Mouse (Mus musculus) erythroblast, embryonic 14.5 days (primary cell): Measurements from ENCODE around the gene Brd4. TPM values are rescaled to one million over a fixed set of nuclear protein-coding genes. Genes with fewer than 3 reads are reported as not detected.
A peak's percentile ranks its signal among the peaks of the same experiment; 100 is the strongest.

Experiments
- H3K27me3 ChIP-seq: 2 replicates; pipeline ENCODE4 v1.6.1; 2012; ENCODE audit warnings: inconsistent platforms; ENCODE audit not compliant: control insufficient read depth
- H3K36me3 ChIP-seq: 2 replicates; pipeline ENCODE4 v1.6.1; 2012; ENCODE audit warnings: mild to moderate bottlenecking, inconsistent platforms; ENCODE audit not compliant: control insufficient read depth
- H3K4me1 ChIP-seq: 2 replicates; pipeline ENCODE4 v1.6.1; 2012; ENCODE audit warnings: inconsistent platforms; ENCODE audit not compliant: control insufficient read depth
- H3K4me3 ChIP-seq: replicated peaks from 2 replicates; pipeline ENCODE3; 2012; ENCODE audit warnings: moderate library complexity, mild to moderate bottlenecking, inconsistent platforms
- H3K9me3 ChIP-seq: 2 replicates; pipeline ENCODE4 v1.6.1; 2012; ENCODE audit warnings: low read length, inconsistent platforms, mixed read lengths; ENCODE audit not compliant: control insufficient read depth
- GATA1 ChIP-seq: IDR thresholded peaks from 2 replicates; pipeline ENCODE4 v1.6.1; 2012; ENCODE audit warnings: low read length, inconsistent platforms, mixed read lengths
- TAL1 ChIP-seq: IDR thresholded peaks from 3 replicates; pipeline ENCODE4 v1.6.1; 2012; ENCODE audit warnings: low read length, inconsistent platforms, mixed read lengths
- polyA plus RNA-seq: library from polyadenylated mRNA; stranded (reverse); fragments of >175 nt; gene quantifications from 2 replicates; pipeline ENCODE4 v1.2.3, GENCODE M21; 2012

Gene Brd4
- polyA plus RNA-seq, 1 experiment: 26.1 TPM

DNA sequence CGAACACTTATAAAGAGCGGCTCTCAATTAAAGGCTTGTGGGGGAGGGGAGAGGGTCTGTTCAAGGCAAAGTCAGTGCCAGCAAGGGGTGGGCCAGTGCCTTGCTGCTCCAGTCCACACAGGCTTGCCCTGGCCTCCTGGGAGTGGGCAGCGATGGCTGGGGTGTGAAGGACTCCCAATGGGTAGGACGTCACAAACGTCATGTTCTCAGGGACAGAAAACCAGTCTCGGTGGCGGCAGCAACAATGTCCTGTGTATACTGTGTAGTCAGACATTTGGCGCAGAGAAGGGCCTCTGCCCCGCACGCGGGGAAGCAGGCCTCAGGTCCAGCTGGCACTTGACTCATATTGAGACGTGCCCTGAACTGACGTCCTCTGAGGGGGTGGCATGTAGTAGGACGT, 87.4 kb downstream of the Brd4 start:
- Histone ChIP-seq H3K9me3 (no peaks in the 10 kb centered on the region), H3K27me3 (no peaks in the 10 kb centered on the region), H3K36me3 (peaks cover 76% of the 10 kb centered on the region), H3K4me3 (no peak overlapping the region), H3K4me1 (peaks cover 2% of the 10 kb centered on the region)
- no peak for TF ChIP-seq GATA1
- no peak for TF ChIP-seq TAL1

DNA sequence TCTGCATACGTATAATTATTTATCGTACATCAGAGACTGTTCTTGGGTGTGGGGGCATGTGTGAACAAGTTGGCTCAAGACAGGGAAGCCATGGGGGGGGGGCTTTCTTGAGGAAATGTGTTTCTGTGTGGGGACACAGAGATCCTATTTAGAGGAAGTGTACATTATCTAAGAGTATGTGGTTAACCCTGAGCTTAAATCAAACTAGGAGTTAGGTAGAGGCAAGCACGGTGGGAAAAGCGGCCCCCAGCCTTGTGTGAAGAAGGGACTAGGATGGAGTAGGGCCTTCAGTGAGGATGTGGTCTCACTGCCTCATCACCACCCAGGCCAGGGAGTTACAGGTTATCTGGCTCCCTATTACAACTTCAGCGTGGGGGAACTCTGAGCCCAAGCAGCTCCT, 88.8 kb downstream of the Brd4 start:
- Histone ChIP-seq H3K9me3 (no peaks in the 10 kb centered on the region), H3K27me3 (no peaks in the 10 kb centered on the region), H3K36me3 (peaks cover 62% of the 10 kb centered on the region), H3K4me3 (no peak overlapping the region), H3K4me1 (peaks cover 2% of the 10 kb centered on the region)
- no peak for TF ChIP-seq TAL1
- TF ChIP-seq GATA1: no peak

DNA sequence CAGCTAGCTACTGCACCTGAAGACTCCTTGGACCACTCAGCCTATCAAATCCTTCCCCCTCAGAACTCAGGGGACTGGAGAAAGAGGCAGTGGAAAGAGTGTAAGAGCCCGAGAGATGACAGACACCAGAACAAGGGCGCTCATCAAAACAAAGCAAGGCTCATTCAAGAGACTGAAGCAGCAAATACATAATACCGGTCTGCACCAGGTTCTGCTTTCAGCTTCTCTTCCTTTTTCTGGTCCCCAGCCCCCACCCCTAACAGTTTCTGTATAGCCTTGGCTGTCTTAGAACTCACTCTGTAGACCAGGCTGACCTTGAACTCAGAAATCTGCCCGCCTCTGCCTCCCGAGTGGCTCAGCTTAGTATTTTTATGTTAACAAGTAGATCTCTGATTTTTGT, 91.5 kb downstream of the Brd4 start:
- TF ChIP-seq GATA1: no peak
- no peak for TF ChIP-seq TAL1
- H3K36me3 ChIP-seq: peaks cover 35% of the 10 kb centered on the region
- H3K9me3 ChIP-seq: no peaks in the 10 kb centered on the region
- peaks cover 26% of the 10 kb centered on the region for H3K27me3 ChIP-seq
- no peak overlapping the region for H3K4me3 ChIP-seq
- H3K4me1 ChIP-seq: peaks cover 16% of the 10 kb centered on the region

DNA sequence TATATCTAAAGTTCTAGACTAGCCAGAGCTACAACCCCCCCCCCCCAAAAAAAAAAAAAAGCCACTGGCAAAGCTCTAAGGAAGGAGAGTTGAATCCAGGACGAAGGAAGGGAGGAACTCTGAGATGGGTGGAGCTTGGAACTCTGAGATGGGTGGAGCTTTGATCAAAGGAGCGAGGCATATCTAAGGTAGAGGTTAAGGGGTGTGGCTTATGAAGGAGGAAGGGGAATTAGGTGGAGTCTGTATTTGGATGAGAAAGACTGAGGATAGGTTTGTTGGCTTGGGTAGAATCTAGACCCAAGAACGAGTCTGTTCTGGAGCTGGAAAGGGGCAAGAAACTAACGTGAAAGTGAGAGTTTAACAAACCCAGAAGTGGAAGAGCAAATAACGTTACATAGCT, 94.7 kb downstream of the Brd4 start:
- H3K4me1 ChIP-seq: peaks cover 14% of the 10 kb centered on the region
- H3K36me3 ChIP-seq: peaks cover 5% of the 10 kb centered on the region
- no peak overlapping the region for H3K4me3 ChIP-seq
- H3K9me3 ChIP-seq: no peaks in the 10 kb centered on the region
- peaks cover 33% of the 10 kb centered on the region for H3K27me3 ChIP-seq
- TF ChIP-seq TAL1 (no peak), GATA1 (no peak)

DNA sequence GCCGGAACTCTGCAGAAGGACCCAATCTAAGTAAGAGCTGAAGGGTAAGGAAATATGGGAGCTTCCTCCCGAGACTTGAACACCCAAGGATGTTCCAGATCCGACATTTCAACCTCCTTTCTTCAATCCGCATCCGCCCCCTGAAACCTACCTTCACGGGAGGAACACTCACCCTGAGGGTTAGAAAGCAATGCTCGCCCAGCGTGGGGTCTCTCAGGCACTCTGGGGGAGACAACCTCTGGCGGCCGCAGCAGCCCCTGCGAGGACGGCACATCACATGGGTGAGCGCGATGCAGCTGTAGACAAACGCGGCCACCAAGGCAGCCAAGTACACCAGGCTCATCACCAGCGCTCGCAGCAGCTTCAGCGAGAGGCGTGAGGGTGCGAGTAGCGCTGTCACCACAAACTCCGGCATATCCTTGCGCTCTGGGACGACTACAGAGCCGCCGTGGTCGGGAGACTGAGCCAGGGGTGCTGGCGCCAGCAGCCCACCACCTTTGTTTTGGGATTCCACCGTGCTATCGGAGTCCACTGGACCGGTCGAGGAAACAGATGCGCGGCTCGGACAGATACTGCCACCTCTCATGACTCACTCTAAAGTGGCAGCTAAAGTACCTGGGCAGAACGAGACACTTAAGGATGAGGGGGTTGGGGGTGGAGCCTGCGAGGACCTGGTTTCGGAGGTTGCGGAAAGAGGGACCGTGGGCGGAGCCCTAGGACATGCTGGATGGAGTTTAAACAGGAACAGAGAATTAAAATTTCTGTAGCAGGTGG, 95.5 kb downstream of the Brd4 start, which contains the start of gene Ephx3:
Gene Ephx3, minus strand, starts transcription at position 687 of the 774 bp plus-strand sequence.
- no peaks in the 10 kb centered on the region for H3K9me3 ChIP-seq
- peaks cover 14% of the 10 kb centered on the region for H3K4me1 ChIP-seq
- TF ChIP-seq TAL1 (no peak), GATA1 (no peak)
- no peak within 1 kb of the TSS for H3K4me3 ChIP-seq
- H3K36me3 ChIP-seq: peaks cover 4% of the 10 kb centered on the region
- peaks cover 36% of the 10 kb centered on the region for H3K27me3 ChIP-seq

DNA sequence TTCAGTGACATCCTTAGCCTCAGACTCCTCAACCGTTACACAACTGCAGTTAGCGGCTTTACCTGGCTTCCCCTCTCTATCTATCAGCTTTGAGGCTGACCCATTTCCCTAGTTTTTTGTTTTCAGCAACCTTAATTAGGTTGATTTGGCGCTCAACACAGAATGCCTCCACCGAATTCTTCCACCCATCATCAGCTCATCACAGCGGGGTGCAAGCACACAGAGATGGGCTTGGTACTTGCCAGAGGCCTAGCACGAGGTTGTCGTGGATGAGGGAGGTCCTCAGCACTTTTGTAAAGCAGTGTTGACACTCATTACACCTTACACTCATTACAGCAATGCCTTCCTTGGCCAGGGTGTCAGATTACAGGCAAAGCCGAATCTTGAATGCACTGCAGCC, 101.5 kb downstream of the Brd4 start:
- Histone ChIP-seq H3K36me3 (no peaks in the 10 kb centered on the region), H3K4me1 (no peaks in the 10 kb centered on the region), H3K27me3 (peaks cover 11% of the 10 kb centered on the region), H3K9me3 (no peaks in the 10 kb centered on the region), H3K4me3 (no peak overlapping the region)
- TF ChIP-seq GATA1: no peak
- TF ChIP-seq TAL1: no peak

DNA sequence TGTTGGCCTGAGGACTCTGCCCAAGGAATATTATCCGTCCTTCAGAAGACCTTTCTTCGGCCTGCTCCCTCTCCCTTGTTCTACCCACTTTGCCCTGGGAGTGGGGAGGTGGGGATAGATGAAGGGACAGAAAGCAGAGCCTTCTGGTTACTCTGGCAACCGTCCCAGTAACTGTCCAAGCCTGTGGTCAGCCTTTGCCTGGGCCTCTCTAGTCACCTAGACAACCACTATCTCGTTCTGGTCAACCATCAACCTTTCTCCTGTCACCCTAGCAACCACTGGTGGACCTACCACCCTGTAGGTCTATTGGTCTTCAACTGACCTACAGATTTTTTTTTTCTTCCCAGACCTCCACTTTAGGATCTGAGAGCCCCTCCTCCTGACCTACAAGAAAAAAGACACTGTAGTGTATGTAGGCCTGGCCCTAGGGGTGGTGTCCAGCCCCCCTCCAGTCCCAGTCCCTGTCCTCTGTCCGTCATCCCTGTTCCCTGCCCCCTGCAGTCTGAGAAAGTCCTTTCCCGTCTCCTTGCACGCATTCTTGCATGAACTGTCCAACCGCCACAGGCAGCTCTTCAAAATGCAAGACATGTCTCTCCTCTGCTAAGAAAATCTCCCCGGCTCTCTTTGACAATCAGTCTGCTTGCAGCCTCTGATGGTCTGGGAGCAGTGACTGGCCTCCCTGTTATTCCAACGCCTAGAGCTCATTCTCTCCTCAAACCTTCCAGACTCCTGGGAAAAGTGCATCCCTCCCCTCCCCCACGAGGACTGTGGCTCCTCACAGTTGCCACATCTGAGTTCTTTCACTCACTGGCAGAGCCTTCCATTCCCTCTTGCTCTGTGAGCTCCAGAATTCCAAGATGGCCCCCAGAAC, 104.7 kb downstream of the Brd4 start:
- H3K27me3 ChIP-seq: peaks cover 3% of the 10 kb centered on the region; the same call in 1 of the 2 replicates
- no peaks in the 10 kb centered on the region for H3K9me3 ChIP-seq
- H3K36me3 ChIP-seq: no peaks in the 10 kb centered on the region
- no peaks in the 10 kb centered on the region for H3K4me1 ChIP-seq
- no peak overlapping the region for H3K4me3 ChIP-seq
- TF ChIP-seq TAL1 (no peak), GATA1 (no peak)

DNA sequence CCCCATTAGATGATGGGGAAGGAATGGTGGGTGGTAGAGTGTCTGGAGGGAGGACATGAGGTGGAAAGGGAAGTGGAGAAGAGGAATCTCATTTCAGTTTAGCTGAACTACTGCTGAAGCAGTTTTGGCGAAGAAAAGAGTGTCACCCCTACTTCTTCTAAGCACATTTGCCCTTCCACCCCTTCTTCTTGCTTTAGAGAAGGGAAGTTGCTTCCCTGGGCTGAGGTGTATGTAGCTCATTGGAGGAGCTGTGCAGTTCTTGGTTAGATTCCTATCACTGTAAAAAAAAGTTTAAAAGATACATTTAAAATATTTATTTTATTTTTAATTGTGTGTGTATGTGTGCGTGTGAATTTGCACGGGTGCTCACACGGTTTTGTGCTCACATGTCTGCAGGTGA, 107.6 kb downstream of the Brd4 start:
- Histone ChIP-seq H3K9me3 (no peaks in the 10 kb centered on the region), H3K36me3 (no peaks in the 10 kb centered on the region), H3K4me3 (no peak overlapping the region), H3K4me1 (no peaks in the 10 kb centered on the region), H3K27me3 (peaks cover 3% of the 10 kb centered on the region; the same call in 1 of the 2 replicates)
- no peak for TF ChIP-seq GATA1

DNA sequence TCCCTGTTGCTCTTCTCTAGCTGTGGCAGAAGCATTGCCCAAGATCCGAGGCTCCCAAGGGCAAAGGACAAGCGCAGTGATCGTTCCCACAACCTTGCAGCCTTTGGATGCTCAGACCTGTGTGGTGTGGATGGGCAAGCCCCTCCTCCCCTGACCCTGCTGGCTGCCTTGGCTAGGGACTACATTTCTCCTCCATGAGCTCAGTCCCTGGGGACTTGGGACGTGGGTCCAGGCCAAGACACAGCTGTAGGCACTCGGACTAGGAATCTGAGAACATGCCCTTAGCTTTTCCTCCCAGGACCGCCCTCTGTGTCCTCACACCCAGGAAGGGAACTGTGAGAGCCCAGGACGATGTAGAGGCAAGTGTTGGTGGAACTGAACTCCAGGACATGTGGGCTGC, 111.4 kb downstream of the Brd4 start:
- 0 out of 3 replicates have a peak, but pooled peaks have one; percentile 18 for TF ChIP-seq TAL1
- TF ChIP-seq GATA1: no peak
- Histone ChIP-seq H3K36me3 (no peaks in the 10 kb centered on the region), H3K4me1 (peaks cover 18% of the 10 kb centered on the region), H3K27me3 (peaks cover 7% of the 10 kb centered on the region), H3K4me3 (no peak overlapping the region), H3K9me3 (no peaks in the 10 kb centered on the region)
